Mouse (Mus musculus): ENCODE measurements around the gene Jazf1. TPM values are rescaled to one million over a fixed set of nuclear protein-coding genes. Genes with fewer than 3 reads are reported as not detected.
A peak's percentile ranks its signal among the peaks of the same experiment; 100 is the strongest.

The Jazf1 gene
- total and polyA plus RNA-seq, 2 experiments from 2014 or later: 35.2 to 56.1 TPM

- no peak overlapping the region for H3K9ac ChIP-seq (replicated peaks; ENCODE audit: low read length)
- no peaks in the 10 kb centered on the region for H3K36me3 ChIP-seq (ENCODE audit: insufficient read depth, low read length)
- H3K4me1 ChIP-seq (ENCODE audit: insufficient read depth, low read length): peaks cover 2% of the 10 kb centered on the region; the same call in 1 of the 2 replicates
- H3K27ac ChIP-seq: no peak overlapping the region
- ATAC-seq (no peak), DNase-seq (ENCODE audit: low spot score) (no peak)
- 51% methylated on average over 7 of the region's 7 CpGs for WGBS
- no peaks in the 10 kb centered on the region for H3K9me3 ChIP-seq (ENCODE audit: low read length)
- no peak for TF ChIP-seq CTCF (IDR thresholded peaks at IDR 0.05; ENCODE audit: low read depth)
- no peaks in the 10 kb centered on the region for H3K27me3 ChIP-seq (ENCODE audit: insufficient read depth, low read length)
- H3K4me2 ChIP-seq (ENCODE audit: low read depth, low read length): no peak overlapping the region
- H3K4me3 ChIP-seq (ENCODE audit: low read length): no peak overlapping the region
Observed at GRCm38 (mm10) chr6:52823064-52823463, 245.4 kb downstream of the Jazf1 start.

DNA sequence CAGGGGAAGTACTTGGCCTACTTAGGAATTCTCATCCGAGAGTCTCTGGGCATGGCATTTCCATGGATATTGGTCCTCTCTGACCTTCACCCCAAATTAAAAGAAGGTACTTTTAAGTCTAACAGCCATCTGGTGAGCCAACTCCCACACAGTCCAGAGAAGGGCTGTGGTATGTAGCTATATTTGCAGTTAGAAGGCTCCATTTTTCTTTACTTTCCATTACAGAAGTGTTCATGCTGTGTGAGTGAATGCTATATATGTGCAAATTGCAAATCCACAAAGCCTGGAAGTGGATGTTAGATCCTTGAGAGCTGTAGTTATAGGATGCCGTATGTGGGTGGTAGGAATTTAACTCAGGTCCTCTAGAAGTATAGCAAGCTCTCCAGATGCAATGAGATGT is 245.8 kb downstream of the Jazf1 start:
- H3K36me3 ChIP-seq (ENCODE audit: insufficient read depth, low read length): no peaks in the 10 kb centered on the region
- H3K27ac ChIP-seq: no peak overlapping the region
- H3K9me3 ChIP-seq (ENCODE audit: low read length): no peaks in the 10 kb centered on the region
- 85% methylated on average over 2 of the region's 2 CpGs for WGBS
- DNase-seq (ENCODE audit: low spot score) (no peak), ATAC-seq (no peak)
- no peak for TF ChIP-seq CTCF (IDR thresholded peaks at IDR 0.05; ENCODE audit: low read depth)
- H3K27me3 ChIP-seq (ENCODE audit: insufficient read depth, low read length): no peaks in the 10 kb centered on the region
- no peak overlapping the region for H3K9ac ChIP-seq (replicated peaks; ENCODE audit: low read length)
- no peak overlapping the region for H3K4me2 ChIP-seq (ENCODE audit: low read depth, low read length)
- H3K4me1 ChIP-seq (ENCODE audit: insufficient read depth, low read length): no peaks in the 10 kb centered on the region; the same call in 1 of the 2 replicates
- no peak overlapping the region for H3K4me3 ChIP-seq (ENCODE audit: low read length)

DNA sequence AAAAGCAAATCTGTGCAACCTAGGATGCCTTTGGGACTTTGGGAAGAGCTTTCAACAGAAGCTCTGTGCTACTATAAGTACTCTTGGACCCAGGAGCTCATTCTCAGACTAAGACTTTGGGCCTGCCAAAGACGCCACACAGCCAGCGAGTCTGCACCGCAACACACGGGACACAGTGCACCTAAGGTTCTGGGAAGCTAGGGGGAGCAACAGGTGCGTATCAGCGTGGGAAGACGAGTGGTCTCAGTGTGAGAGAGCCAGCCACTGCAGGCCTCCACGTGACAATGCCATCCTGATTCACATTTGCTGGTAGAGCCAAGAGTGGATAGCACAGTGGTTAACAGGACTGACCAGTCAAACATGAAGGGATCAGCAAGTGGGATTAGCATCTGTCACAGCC is 249.1 kb downstream of the Jazf1 start:
- 0 out of 2 replicates have a peak, but pooled peaks have one; percentile 5 for TF ChIP-seq CTCF (IDR thresholded peaks at IDR 0.05; ENCODE audit: low read depth)
- ATAC-seq (no peak), DNase-seq (ENCODE audit: low spot score) (no peak)
- Histone ChIP-seq H3K36me3 (ENCODE audit: insufficient read depth, low read length) (no peaks in the 10 kb centered on the region), H3K9me3 (ENCODE audit: low read length) (no peaks in the 10 kb centered on the region), H3K27me3 (ENCODE audit: insufficient read depth, low read length) (no peaks in the 10 kb centered on the region), H3K4me1 (ENCODE audit: insufficient read depth, low read length) (no peaks in the 10 kb centered on the region), H3K4me3 (ENCODE audit: low read length) (no peak overlapping the region), H3K27ac (no peak overlapping the region), H3K9ac (replicated peaks; ENCODE audit: low read length) (no peak overlapping the region), H3K4me2 (ENCODE audit: low read depth, low read length) (no peak overlapping the region)
- 70% methylated on average over 8 of the region's 8 CpGs for WGBS

DNA sequence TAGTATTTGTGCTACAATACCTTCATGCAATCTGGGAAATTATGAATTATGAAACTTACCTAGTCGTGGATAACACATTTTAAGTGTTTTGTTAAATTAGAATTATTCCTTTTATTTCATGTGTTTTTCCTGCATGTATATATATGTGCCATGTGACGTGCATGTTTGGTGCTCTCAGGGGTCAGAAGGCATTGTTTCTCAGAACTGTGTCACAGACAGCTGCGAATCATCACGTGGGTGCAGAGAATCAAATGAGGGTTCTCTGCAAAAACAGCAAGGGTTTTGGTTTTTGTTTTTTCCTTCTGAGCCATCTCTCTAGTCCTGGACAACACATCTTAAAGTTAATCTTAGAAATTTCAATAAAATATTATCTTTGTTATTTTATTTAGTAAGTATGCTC is 250.4 kb downstream of the Jazf1 start:
- H3K9ac ChIP-seq (replicated peaks; ENCODE audit: low read length): no peak overlapping the region
- ATAC-seq (no peak), DNase-seq (ENCODE audit: low spot score) (no peak)
- H3K4me2 ChIP-seq (ENCODE audit: low read depth, low read length): no peak overlapping the region
- H3K9me3 ChIP-seq (ENCODE audit: low read length): no peaks in the 10 kb centered on the region
- no peaks in the 10 kb centered on the region for H3K27me3 ChIP-seq (ENCODE audit: insufficient read depth, low read length)
- no peak for TF ChIP-seq CTCF (IDR thresholded peaks at IDR 0.05; ENCODE audit: low read depth)
- no peak overlapping the region for H3K27ac ChIP-seq
- H3K4me3 ChIP-seq (ENCODE audit: low read length): no peak overlapping the region
- WGBS: 87% methylated on average over 4 of the region's 4 CpGs
- no peaks in the 10 kb centered on the region for H3K4me1 ChIP-seq (ENCODE audit: insufficient read depth, low read length)
- H3K36me3 ChIP-seq (ENCODE audit: insufficient read depth, low read length): no peaks in the 10 kb centered on the region

GRCm38 (mm10) chr6:52817203-52817874 is 251.1 kb downstream of the Jazf1 start:
- no peak overlapping the region for H3K4me3 ChIP-seq (ENCODE audit: low read length)
- H3K4me1 ChIP-seq (ENCODE audit: insufficient read depth, low read length): no peaks in the 10 kb centered on the region
- no peak overlapping the region for H3K9ac ChIP-seq (replicated peaks; ENCODE audit: low read length)
- DNase-seq (ENCODE audit: low spot score) (no peak), ATAC-seq (no peak)
- WGBS: 78% methylated on average over 10 of the region's 10 CpGs
- TF ChIP-seq CTCF (IDR thresholded peaks at IDR 0.05; ENCODE audit: low read depth): no peak
- no peaks in the 10 kb centered on the region for H3K36me3 ChIP-seq (ENCODE audit: insufficient read depth, low read length)
- no peaks in the 10 kb centered on the region for H3K27me3 ChIP-seq (ENCODE audit: insufficient read depth, low read length)
- H3K27ac ChIP-seq: no peak overlapping the region
- H3K9me3 ChIP-seq (ENCODE audit: low read length): no peaks in the 10 kb centered on the region
- no peak overlapping the region for H3K4me2 ChIP-seq (ENCODE audit: low read depth, low read length)

- no peak overlapping the region for H3K27ac ChIP-seq
- H3K4me3 ChIP-seq (ENCODE audit: low read length): no peak overlapping the region
- ATAC-seq: no peak
- no peak for TF ChIP-seq CTCF (IDR thresholded peaks at IDR 0.05; ENCODE audit: low read depth)
- no peaks in the 10 kb centered on the region for H3K27me3 ChIP-seq (ENCODE audit: insufficient read depth, low read length)
- no peaks in the 10 kb centered on the region for H3K4me1 ChIP-seq (ENCODE audit: insufficient read depth, low read length)
- no peak overlapping the region for H3K4me2 ChIP-seq (ENCODE audit: low read depth, low read length)
- WGBS: 88% methylated on average over 3 of the region's 3 CpGs
- no peaks in the 10 kb centered on the region for H3K36me3 ChIP-seq (ENCODE audit: insufficient read depth, low read length)
- DNase-seq (ENCODE audit: low spot score): no peak
- no peaks in the 10 kb centered on the region for H3K9me3 ChIP-seq (ENCODE audit: low read length)
- H3K9ac ChIP-seq (replicated peaks; ENCODE audit: low read length): no peak overlapping the region
Observed at GRCm38 (mm10) chr6:52805237-52805856, 263.1 kb downstream of the Jazf1 start.

GRCm38 (mm10) chr6:52802181-52802580 is 266.2 kb downstream of the Jazf1 start:
- ATAC-seq (no peak), DNase-seq (ENCODE audit: low spot score) (no peak)
- 46% methylated on average over 9 of the region's 9 CpGs for WGBS
- no peak overlapping the region for H3K4me2 ChIP-seq (ENCODE audit: low read depth, low read length)
- H3K9me3 ChIP-seq (ENCODE audit: low read length): no peaks in the 10 kb centered on the region
- no peak overlapping the region for H3K27ac ChIP-seq
- H3K4me3 ChIP-seq (ENCODE audit: low read length): no peak overlapping the region
- H3K27me3 ChIP-seq (ENCODE audit: insufficient read depth, low read length): no peaks in the 10 kb centered on the region
- no peaks in the 10 kb centered on the region for H3K4me1 ChIP-seq (ENCODE audit: insufficient read depth, low read length)
- no peak for TF ChIP-seq CTCF (IDR thresholded peaks at IDR 0.05; ENCODE audit: low read depth)
- no peaks in the 10 kb centered on the region for H3K36me3 ChIP-seq (ENCODE audit: insufficient read depth, low read length)
- no peak overlapping the region for H3K9ac ChIP-seq (replicated peaks; ENCODE audit: low read length)
